Mouse (Mus musculus): ENCODE measurements around the gene Ehd1. TPM values are rescaled to one million over a fixed set of nuclear protein-coding genes. Genes with fewer than 3 reads are reported as not detected.
A peak's percentile ranks its signal among the peaks of the same experiment; 100 is the strongest.

Ehd1 gene
- total and polyA plus RNA-seq, 3 experiments: 65.9 to 105 TPM; not detected in 1

DNA sequence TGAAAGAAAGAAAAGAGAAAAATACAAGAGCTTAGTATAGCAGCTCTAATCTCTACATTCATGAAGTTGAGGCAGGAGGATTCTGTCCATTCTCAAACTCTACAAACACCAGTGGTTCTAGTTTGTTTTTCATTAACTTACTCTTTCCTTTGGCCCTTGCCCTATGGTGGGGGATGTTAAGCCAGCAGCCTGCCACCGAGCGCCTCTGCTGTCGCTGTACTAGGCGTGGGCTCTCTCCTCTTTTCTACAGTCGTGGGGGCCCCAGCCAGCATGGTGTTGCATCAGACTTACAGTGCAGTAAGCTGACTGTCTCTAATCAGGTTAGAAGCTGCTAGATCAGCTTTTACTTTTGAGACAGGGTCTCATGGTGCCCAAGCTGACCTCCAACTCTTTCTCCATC lies 6.5 kb downstream of the Ehd1 start:
- H3K4me3 ChIP-seq (ENCODE audit: control insufficient read depth in 1 of 2, insufficient read depth in 1 of 2, low read depth in 2 of 2, low read length in 2 of 2): no peak overlapping the region
- DNase-seq (ENCODE audit: low read depth, low spot score): no peak
- peak overlapping the region; percentile 37 for H3K9ac ChIP-seq (ENCODE audit: control insufficient read depth, low read depth, low read length, poor library complexity, severe bottlenecking)
- TF ChIP-seq TBP (IDR thresholded peaks at IDR 0.05; ENCODE audit: low read depth, low read length) (no peak), MYC (IDR thresholded peaks at IDR 0.05; ENCODE audit: low read depth, low read length) (no peak), POLR2AphosphoS5 (IDR thresholded peaks at IDR 0.05; ENCODE audit: borderline replicate concordance, low read depth, low read length) (no peak), ETS1 (IDR thresholded peaks at IDR 0.05; ENCODE audit: low read depth, low read length) (0 out of 2 replicates have a peak, but pooled peaks have one; percentile 16)
- H3K9me3 ChIP-seq (replicated peaks; ENCODE audit: insufficient read depth, low read length): no peaks in the 10 kb centered on the region
- H3K27ac ChIP-seq (ENCODE audit: control insufficient read depth, low read depth, low read length): peak overlapping the region; percentile 98
- peaks cover 15 to 55% of the 10 kb centered on the region in 2 experiments for H3K36me3 ChIP-seq (ENCODE audit: control insufficient read depth in 1 of 2, insufficient read depth in 2 of 2, low read length in 2 of 2)
- H3K27me3 ChIP-seq (ENCODE audit: control insufficient read depth in 1 of 2, insufficient read depth in 2 of 2, low read length in 2 of 2): no peaks in the 10 kb centered on the region
- peaks cover 39 to 59% of the 10 kb centered on the region in 2 experiments for H3K4me1 ChIP-seq (ENCODE audit: control insufficient read depth in 1 of 2, insufficient read depth in 2 of 2, low read length in 2 of 2)
- H3K79me2 ChIP-seq (ENCODE audit: control insufficient read depth, insufficient read depth, low read length, poor library complexity): peaks cover 29% of the 10 kb centered on the region

DNA sequence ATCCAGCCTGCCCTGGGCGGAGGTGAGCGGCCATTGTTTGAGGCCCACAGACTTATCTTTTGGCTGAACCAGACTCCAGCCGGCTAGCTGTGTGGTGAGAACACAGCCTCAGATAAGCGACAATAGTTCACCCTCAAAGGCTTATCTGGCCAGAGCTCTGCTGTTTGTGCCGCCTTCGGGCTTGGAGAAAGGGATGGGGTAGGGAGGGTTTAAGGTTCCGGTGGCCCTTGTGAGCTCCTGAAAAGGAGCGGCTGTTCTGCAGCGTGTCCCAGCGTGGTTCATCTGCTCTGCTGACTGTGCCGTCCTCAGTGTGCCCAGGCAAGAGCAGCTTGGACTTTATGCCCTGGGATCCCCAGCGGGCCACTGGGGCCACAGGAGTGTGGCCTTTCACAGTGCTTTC lies 8.0 kb downstream of the Ehd1 start:
- Histone ChIP-seq H3K27me3 (ENCODE audit: control insufficient read depth in 1 of 2, insufficient read depth in 2 of 2, low read length in 2 of 2) (no peaks in the 10 kb centered on the region), H3K4me3 (ENCODE audit: control insufficient read depth in 1 of 2, insufficient read depth in 1 of 2, low read depth in 2 of 2, low read length in 2 of 2) (peak overlapping the region; percentile 7 to 33; a peak in 3 of 4 replicates), H3K4me1 (ENCODE audit: control insufficient read depth in 1 of 2, insufficient read depth in 2 of 2, low read length in 2 of 2) (peaks cover 31 to 44% of the 10 kb centered on the region in 2 experiments), H3K27ac (ENCODE audit: control insufficient read depth, low read depth, low read length) (peak overlapping the region; percentile 98), H3K36me3 (ENCODE audit: control insufficient read depth in 1 of 2, insufficient read depth in 2 of 2, low read length in 2 of 2) (peaks cover 16 to 42% of the 10 kb centered on the region in 2 experiments), H3K9ac (ENCODE audit: control insufficient read depth, low read depth, low read length, poor library complexity, severe bottlenecking) (peak overlapping the region; percentile 73), H3K79me2 (ENCODE audit: control insufficient read depth, insufficient read depth, low read length, poor library complexity) (peaks cover 16% of the 10 kb centered on the region), H3K9me3 (replicated peaks; ENCODE audit: insufficient read depth, low read length) (no peaks in the 10 kb centered on the region)
- TF ChIP-seq SMC3 (IDR thresholded peaks at IDR 0.05; ENCODE audit: low read depth, low read length) (no peak), HCFC1 (IDR thresholded peaks at IDR 0.05; ENCODE audit: low read depth, low read length) (0 out of 2 replicates have a peak, but pooled peaks have one; percentile 36), POLR2A (IDR thresholded peaks at IDR 0.05; ENCODE audit: control insufficient read depth in 1 of 2, insufficient read depth in 1 of 2, low read depth in 1 of 2, low read length in 2 of 2, poor library complexity in 1 of 2) (peak in 1 of 2 experiments; percentile 70; a peak in 2 of 4 replicates), USF1 (IDR thresholded peaks at IDR 0.05; ENCODE audit: low read depth, low read length) (no peak), MAFK (IDR thresholded peaks at IDR 0.05; ENCODE audit: borderline replicate concordance, low read depth, low read length) (no peak), MAZ (IDR thresholded peaks at IDR 0.05; ENCODE audit: low read depth, low read length) (peak; percentile 49; the same call in 1 of the 2 replicates), TAL1 (IDR thresholded peaks at IDR 0.05; ENCODE audit: low read length) (peak; percentile 85), SIN3A (IDR thresholded peaks at IDR 0.05; ENCODE audit: low read length) (peak; percentile 87), USF2 (IDR thresholded peaks at IDR 0.05; ENCODE audit: borderline replicate concordance in 1 of 2, insufficient read depth in 1 of 2, low read depth in 1 of 2, low read length in 2 of 2) (no peak), POLR2AphosphoS2 (IDR thresholded peaks at IDR 0.05; ENCODE audit: low read length) (no peak), MYB (IDR thresholded peaks at IDR 0.05; ENCODE audit: low read depth, low read length) (no peak), ZNF384 (IDR thresholded peaks at IDR 0.05; ENCODE audit: low read depth, low read length) (no peak), RCOR1 (IDR thresholded peaks at IDR 0.05; ENCODE audit: low read depth, low read length) (peak; percentile 89), NELFE (IDR thresholded peaks at IDR 0.05; ENCODE audit: low read depth, low read length) (peak; percentile 56), CHD1 (IDR thresholded peaks at IDR 0.05; ENCODE audit: low read depth, low read length) (no peak), MYC (IDR thresholded peaks at IDR 0.05; ENCODE audit: low read depth, low read length) (0 out of 2 replicates have a peak, but pooled peaks have one; percentile 29), GATA1 (IDR thresholded peaks at IDR 0.05; ENCODE audit: low read depth, low read length) (peak; percentile 97), TCF12 (IDR thresholded peaks at IDR 0.05; ENCODE audit: low read depth, low read length) (peak; percentile 93), EP300 (IDR thresholded peaks at IDR 0.05; ENCODE audit: low read depth in 1 of 2, low read length in 2 of 2) (peak; percentile 88 to 97), ETS1 (IDR thresholded peaks at IDR 0.05; ENCODE audit: low read depth, low read length) (peak; percentile 96), NRF1 (IDR thresholded peaks at IDR 0.05; ENCODE audit: insufficient read depth, low read depth, low read length, poor library complexity, severe bottlenecking) (no peak)
- DNase-seq (ENCODE audit: low read depth, low spot score): peak; percentile 91
